Mouse (Mus musculus): Measurements from ENCODE around the gene Crygn. TPM values are rescaled to one million over a fixed set of nuclear protein-coding genes. Genes with fewer than 3 reads are reported as not detected.
A peak's percentile ranks its signal among the peaks of the same experiment; 100 is the strongest.

The Crygn gene
- total and polyA plus RNA-seq, 3 experiments, result 2.0 TPM; not detected in 2

GRCm38 (mm10) chr5:24751305-24752174, 6.3 kb downstream of the Crygn start:
- H3K27ac ChIP-seq (ENCODE audit: insufficient read depth, low read depth), result peak overlapping the region; percentile 46
- in situ Hi-C loops (cut with MboI; ENCODE audit: low pct_ligation_motif_present, low pct_unique_long_range_greater_than_20kb, low sequenced_read_pairs) (no loop called here), dilution Hi-C loops (cut with MboI; ENCODE audit: extremely low pct_ligation_motif_present, extremely low pct_unique_long_range_greater_than_20kb, low sequenced_read_pairs) (no loop called here)
- peak overlapping the region; percentile 95 for H3K4me2 ChIP-seq (ENCODE audit: insufficient read depth, low read depth, poor library complexity, severe bottlenecking)
- no peaks in the 10 kb centered on the region for H3K79me2 ChIP-seq (replicated peaks; ENCODE audit: control insufficient read depth, extremely low read depth, insufficient read depth, poor library complexity, severe bottlenecking)
- peak; percentile 88 for DNase-seq (ENCODE audit: extremely low read depth)
- peak overlapping the region; percentile 51 to 71 (median 60) for H3K4me3 ChIP-seq (replicated peaks in 1 of 3; ENCODE audit: low read depth in 2 of 3, low read length in 2 of 3, poor library complexity in 1 of 3)
- no peaks in the 10 kb centered on the region for H3K36me3 ChIP-seq (replicated peaks in 1 of 2; ENCODE audit: control insufficient read depth in 1 of 2, insufficient read depth in 1 of 2, low read length in 1 of 2)
- H3K4me1 ChIP-seq (ENCODE audit: control insufficient read depth in 1 of 2, insufficient read depth in 2 of 2), result peaks cover 6 to 36% of the 10 kb centered on the region in 2 experiments
- H3K9ac ChIP-seq (ENCODE audit: insufficient read depth, low read depth), result peak overlapping the region; percentile 54
- 0 out of 2 replicates have a peak, but pooled peaks have one; percentile 13 for TF ChIP-seq BHLHE40 (IDR thresholded peaks at IDR 0.05; ENCODE audit: low read depth, low read length)
- no peak for TF ChIP-seq MAFK (IDR thresholded peaks at IDR 0.05; ENCODE audit: insufficient replicate concordance, low read length)
- TF ChIP-seq CHD2 (IDR thresholded peaks at IDR 0.05; ENCODE audit: low read length), result peak; percentile 58
- peak; percentile 50 for TF ChIP-seq SIN3A (IDR thresholded peaks at IDR 0.05; ENCODE audit: low read length)
- no peak for TF ChIP-seq SMC3 (IDR thresholded peaks at IDR 0.05; ENCODE audit: low read depth, low read length)
- TF ChIP-seq MAX (IDR thresholded peaks at IDR 0.05; ENCODE audit: low read length), result peak; percentile 29; the same call in 1 of the 2 replicates
- TF ChIP-seq TBP (conservative IDR thresholded peaks at IDR 0.05; ENCODE audit: low read depth, low read length), result peak; percentile 49; the same call in 1 of the 2 replicates
- no peak for TF ChIP-seq USF1 (IDR thresholded peaks at IDR 0.05; ENCODE audit: low read depth, low read length)
- TF ChIP-seq RAD21 (IDR thresholded peaks at IDR 0.05; ENCODE audit: low read depth, low read length), result no peak
- TF ChIP-seq POLR2A (IDR thresholded peaks at IDR 0.05; ENCODE audit: low read depth, low read length), result peak; percentile 60
- TF ChIP-seq NRF1 (IDR thresholded peaks at IDR 0.05; ENCODE audit: low read depth, low read length), result no peak
- TF ChIP-seq UBTF (IDR thresholded peaks at IDR 0.05; ENCODE audit: low read depth, low read length), result no peak
- TF ChIP-seq JUND (conservative IDR thresholded peaks at IDR 0.05; ENCODE audit: low read depth, low read length), result no peak
- TF ChIP-seq MYC (IDR thresholded peaks at IDR 0.05; ENCODE audit: low read depth, low read length), result 0 out of 2 replicates have a peak, but pooled peaks have one; percentile 16
- no peak for TF ChIP-seq ZNF384 (IDR thresholded peaks at IDR 0.05; ENCODE audit: low read depth, low read length)
- TF ChIP-seq TCF12 (IDR thresholded peaks at IDR 0.05; ENCODE audit: low read depth, low read length), result peak; percentile 28; the same call in 1 of the 2 replicates
- TF ChIP-seq PAX5 (IDR thresholded peaks at IDR 0.05; ENCODE audit: low read length), result no peak
- TF ChIP-seq E2F4 (IDR thresholded peaks at IDR 0.05; ENCODE audit: insufficient replicate concordance, low read depth, low read length), result no peak
- 0 out of 2 replicates have a peak, but pooled peaks have one; percentile 25 for TF ChIP-seq KAT2A (IDR thresholded peaks at IDR 0.05; ENCODE audit: insufficient replicate concordance, low read length)
- TF ChIP-seq JUN (IDR thresholded peaks at IDR 0.05; ENCODE audit: insufficient read depth, low read depth, low read length), result no peak
- no peak for TF ChIP-seq ETS1 (conservative IDR thresholded peaks at IDR 0.05; ENCODE audit: low read depth, low read length)
- TF ChIP-seq MXI1 (IDR thresholded peaks at IDR 0.05; ENCODE audit: low read depth, low read length), result no peak; the same call in 1 of the 2 replicates
- no peaks in the 10 kb centered on the region for H3K9me3 ChIP-seq (replicated peaks; ENCODE audit: low read length)
- H3K27me3 ChIP-seq (replicated peaks), result no peaks in the 10 kb centered on the region
